Mouse (Mus musculus) skeletal muscle tissue, adult 2 months (tissue): ENCODE measurements around the gene Ano3.

Experiments used
- DNase-seq: peaks from one replicate; pipeline ENCODE4 v3.0.0-alpha.2; 2012; ENCODE audit warnings: low read depth, low spot score

The Ano3 gene

GRCm38 (mm10) chr2:110806302-110807093 is 144.2 kb downstream of the Ano3 start:
- no peak for DNase-seq

GRCm38 (mm10) chr2:110795928-110796327 is 154.8 kb downstream of the Ano3 start:
- DNase-seq, result no peak

GRCm38 (mm10) chr2:110795433-110795832 is 155.3 kb downstream of the Ano3 start:
- DNase-seq, result no peak

- DNase-seq, result no peak
Observed at GRCm38 (mm10) chr2:110787396-110787795, 163.3 kb downstream of the Ano3 start.

GRCm38 (mm10) chr2:110759434-110759833 is 191.3 kb downstream of the Ano3 start:
- DNase-seq, result no peak

GRCm38 (mm10) chr2:110757556-110757955 is 193.2 kb downstream of the Ano3 start:
- DNase-seq, result no peak

GRCm38 (mm10) chr2:110740493-110740892 is 210.2 kb downstream of the Ano3 start:
- no peak for DNase-seq

- no peak for DNase-seq
Observed at GRCm38 (mm10) chr2:110739781-110740180, 210.9 kb downstream of the Ano3 start.

- DNase-seq, result no peak
Observed at GRCm38 (mm10) chr2:110737981-110738380, 212.7 kb downstream of the Ano3 start.

GRCm38 (mm10) chr2:110737236-110737635 is 213.5 kb downstream of the Ano3 start:
- DNase-seq, result no peak

GRCm38 (mm10) chr2:110726106-110726505 is 224.6 kb downstream of the Ano3 start:
- no peak for DNase-seq

GRCm38 (mm10) chr2:110722208-110722607 is 228.5 kb downstream of the Ano3 start:
- DNase-seq, result no peak

- DNase-seq, result no peak
Observed at GRCm38 (mm10) chr2:110721290-110721753, 229.4 kb downstream of the Ano3 start, which contains the start of gene Muc15. Gene Muc15, plus strand, starts transcription at chr2:110721340.

GRCm38 (mm10) chr2:110719051-110719450 is 231.7 kb downstream of the Ano3 start:
- DNase-seq, result no peak

GRCm38 (mm10) chr2:110710055-110710720 is 240.5 kb downstream of the Ano3 start:
- DNase-seq, result peak; percentile 19

GRCm38 (mm10) chr2:110709436-110709835 is 241.3 kb downstream of the Ano3 start:
- DNase-seq, result no peak

GRCm38 (mm10) chr2:110671071-110671624 is 279.6 kb downstream of the Ano3 start:
- no peak for DNase-seq

GRCm38 (mm10) chr2:110663329-110663728 is 287.4 kb downstream of the Ano3 start:
- peak; percentile 3 for DNase-seq

- no peak for DNase-seq
Observed at GRCm38 (mm10) chr2:110644846-110645245, 305.9 kb downstream of the Ano3 start.

- no peak for DNase-seq
Observed at GRCm38 (mm10) chr2:110644358-110644757, 306.4 kb downstream of the Ano3 start.
